Mouse (Mus musculus): ENCODE results near the gene Rassf6.

DNA sequence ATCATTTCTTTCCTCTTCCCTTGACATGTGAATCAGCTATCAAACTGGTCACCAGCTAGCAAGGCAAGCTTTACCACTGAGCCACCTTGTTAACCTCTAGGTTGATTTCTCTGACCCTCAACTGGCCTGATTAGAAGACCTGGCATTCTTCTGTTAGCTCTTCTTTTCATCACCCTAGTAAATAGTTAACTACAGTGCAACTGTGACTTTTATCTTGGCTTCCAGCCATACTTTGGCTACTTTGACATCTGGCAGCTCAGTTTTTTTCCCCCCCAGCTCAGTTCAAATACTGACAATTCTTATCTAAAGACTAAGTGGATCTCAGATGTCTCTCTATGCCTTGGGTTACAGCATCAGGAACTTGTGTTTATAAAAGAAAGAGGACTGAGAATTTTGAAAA, 72.1 kb downstream of the Rassf6 start:
- no peak for TF ChIP-seq CTCF (IDR thresholded peaks at IDR 0.05; ENCODE audit: extremely low read depth, insufficient read depth, low read length)
- no peak for TF ChIP-seq POLR2A (IDR thresholded peaks at IDR 0.05; ENCODE audit: extremely low read depth, insufficient read depth, low read length)

Data from cortical plate, adult 2 months (tissue).